9 mouse cellular contexts compared by ENCODE assay signal in genomic region chr7:27396184-27397047, GRCm38 (mm10). TPM values are rescaled to one million over a fixed set of nuclear protein-coding genes. Genes with fewer than 3 reads are reported as not detected.
A peak's percentile ranks its signal among the peaks of the same experiment; 100 is the strongest.
DNase-seq lines count a peak whose midpoint lies in the region; ATAC-seq and TF ChIP-seq lines count a peak whose summit lies in the region.
"Had no signal": no experiment of that assay in that cellular context is flagged by ENCODE, and none has a peak within 500 bp of the region (broad histone marks: within the 10 kb centered on the region; RNA-seq: fewer than 3 reads in every experiment).

No protein-coding gene starts in this region.

- 2% methylated on average over 61 of the region's 68 CpGs for WGBS in kidney, adult 2 months
- 3% methylated on average over 33 of the region's 68 CpGs for WGBS in hindbrain, embryonic 16.5 days

- H3K4me2 ChIP-seq in hindbrain, embryonic 16.5 days (ENCODE audit: low read length), result peak overlapping the region; percentile 78

- no peaks in the 10 kb centered on the region for H3K36me3 ChIP-seq in kidney, adult 2 months (ENCODE audit: control insufficient read depth, insufficient read depth, low read length)
- peaks cover 9% of the 10 kb centered on the region for H3K36me3 ChIP-seq in hindbrain, embryonic 16.5 days (ENCODE audit: control insufficient read depth, insufficient read depth, low read length)
- H3K36me3 ChIP-seq in splenic B cell, adult 2 months (ENCODE audit: control insufficient read depth, insufficient read depth, low read length, poor library complexity, severe bottlenecking), result no peaks in the 10 kb centered on the region

- no peak for TF ChIP-seq POLR2A in kidney, adult 2 months (IDR thresholded peaks at IDR 0.05; ENCODE audit: low read depth, low read length)

- DNase-seq in kidney, postnatal 10 days, result peak; percentile 75
- DNase-seq in kidney, adult 2 months, result no peak
- peak; percentile 78 for DNase-seq in R1 (ENCODE audit: low read depth, low spot score)
- DNase-seq in embryo, embryonic 11 days, result peak; percentile 73
- peak; percentile 34 for DNase-seq in lung, postnatal 10 days
- DNase-seq in splenic B cell, adult 2 months (ENCODE audit: low read depth, low spot score), result peak; percentile 24
- no peak for DNase-seq in spleen, postnatal 4 days (ENCODE audit: low spot score in 2 of 2)

- H3K4me1 ChIP-seq in kidney, adult 2 months (ENCODE audit: control insufficient read depth, insufficient read depth, low read length), result no peaks in the 10 kb centered on the region
- peaks cover 5% of the 10 kb centered on the region for H3K4me1 ChIP-seq in hindbrain, embryonic 16.5 days (ENCODE audit: control insufficient read depth, insufficient read depth, low read depth, low read length)

- H3K9me3 ChIP-seq in hindbrain, embryonic 16.5 days (ENCODE audit: control insufficient read depth, low read length), result no peaks in the 10 kb centered on the region

- no peaks in the 10 kb centered on the region for H3K27me3 ChIP-seq in kidney, adult 2 months (replicated peaks; ENCODE audit: control insufficient read depth, insufficient read depth, low read length)
- H3K27me3 ChIP-seq in hindbrain, embryonic 16.5 days (replicated peaks; ENCODE audit: control insufficient read depth, insufficient read depth, low read length), result peaks cover 50% of the 10 kb centered on the region
- no peaks in the 10 kb centered on the region for H3K27me3 ChIP-seq in splenic B cell, adult 2 months (ENCODE audit: control insufficient read depth, insufficient read depth, low read length, poor library complexity, severe bottlenecking)

- TF ChIP-seq CTCF in kidney, adult 2 months (conservative IDR thresholded peaks at IDR 0.05; ENCODE audit: insufficient read depth, insufficient read length, low read depth, low read length), result no peak

- peak overlapping the region; percentile 61 for H3K9ac ChIP-seq in hindbrain, embryonic 16.5 days (ENCODE audit: low read depth, low read length)

- H3K4me3 ChIP-seq in kidney, adult 2 months (ENCODE audit: insufficient read depth, low read depth, low read length), result no peak overlapping the region
- peak overlapping the region; percentile 53 for H3K4me3 ChIP-seq in hindbrain, embryonic 16.5 days (ENCODE audit: low read length)

- peak; percentile 46 for ATAC-seq in hindbrain, embryonic 16.5 days

- no peak overlapping the region for H3K27ac ChIP-seq in kidney, adult 2 months (ENCODE audit: insufficient read depth, low read depth, low read length)
- no peak overlapping the region for H3K27ac ChIP-seq in hindbrain, embryonic 16.5 days (ENCODE audit: low read depth, low read length)
- H3K27ac ChIP-seq: macrophage had no signal

RNA-seq across cellular contexts. Expression of gene Gm20479, which starts 39.2 kb away (rescaled TPM):
- polyA plus RNA-seq in kidney, adult 2 months (2012; rRNA removed), result 0.39 TPM in 1 of 2 replicates, not detected in the other
- polyA plus RNA-seq in hindbrain, embryonic 16.5 days (2015; fragmentation: Nextera tagmentation; extraction: Ambion mirVana), result not detected in 2 replicates
- polyA plus RNA-seq: macrophage had no signal

RNA-seq across cellular contexts. Expression of gene Shkbp1, which starts 40.6 kb away (rescaled TPM):
- polyA plus RNA-seq in kidney, adult 2 months (2012; rRNA removed), result 39.2 and 45.5 TPM in 2 replicates
- polyA plus RNA-seq in hindbrain, embryonic 16.5 days (2015; fragmentation: Nextera tagmentation; extraction: Ambion mirVana), result 31.6 and 38.0 TPM in 2 replicates

RNA-seq across cellular contexts. Expression of gene Sptbn4, which starts 51.1 kb away (rescaled TPM):
- 0.09 and 0.12 TPM in 2 replicates for polyA plus RNA-seq in kidney, adult 2 months (2012; rRNA removed)
- 3.1 and 3.7 TPM in 2 replicates for polyA plus RNA-seq in hindbrain, embryonic 16.5 days (2015; fragmentation: Nextera tagmentation; extraction: Ambion mirVana)

RNA-seq across cellular contexts. Expression of gene Blvrb, which starts 51.4 kb away (rescaled TPM):
- polyA plus RNA-seq in kidney, adult 2 months (2012; rRNA removed), result 47.1 and 47.8 TPM in 2 replicates
- polyA plus RNA-seq in hindbrain, embryonic 16.5 days (2015; fragmentation: Nextera tagmentation; extraction: Ambion mirVana), result 23.4 and 23.7 TPM in 2 replicates

RNA-seq across cellular contexts. Expression of gene Ltbp4, which starts 58.9 kb away (rescaled TPM):
- polyA plus RNA-seq in kidney, adult 2 months (2012; rRNA removed), result 76.9 and 84.7 TPM in 2 replicates
- polyA plus RNA-seq in hindbrain, embryonic 16.5 days (2015; fragmentation: Nextera tagmentation; extraction: Ambion mirVana), result 14.1 and 17.2 TPM in 2 replicates
- polyA plus RNA-seq: macrophage had no signal

Comparison
In these comparisons a context has a peak if more than half of its experiments do, and no peak if none do; other contexts are left out.
1. DNase-seq: peak in kidney, postnatal 10 days (single experiment), R1 (single experiment), embryo, embryonic 11 days (single experiment), lung, postnatal 10 days (single experiment) and splenic B cell, adult 2 months (single experiment); none in kidney, adult 2 months (single experiment) and spleen, postnatal 4 days (0 of 2).